Mouse (Mus musculus): ENCODE measurements around the gene Ggct.

The Ggct gene

GRCm38 (mm10) chr6:54992734-54993260 is at the start of gene Ggct:
Ggct (minus strand) TSS chr6:54992950.
- peak; percentile 95 for DNase-seq (ENCODE audit: low read depth)

DNA sequence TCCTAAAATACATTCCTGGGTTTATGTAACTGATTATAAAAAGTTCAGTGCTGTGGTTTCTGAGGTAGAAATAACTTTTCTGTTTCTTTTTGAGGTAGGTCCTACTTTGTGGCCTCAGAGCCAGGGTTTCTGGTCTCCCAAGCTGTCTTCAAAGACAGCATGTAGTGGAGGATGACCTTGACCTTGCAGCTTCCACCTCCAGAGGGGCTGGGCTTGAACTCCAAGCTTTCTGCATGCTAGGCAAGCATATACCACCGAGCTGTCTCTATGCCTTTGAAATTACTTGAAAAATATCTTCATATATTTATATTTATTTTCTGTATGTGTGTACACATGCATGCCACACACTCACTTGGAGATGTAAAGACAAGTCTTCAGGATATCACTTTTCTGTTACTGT is 47.3 kb upstream of the Ggct start:
- DNase-seq (ENCODE audit: low read depth), result no peak

GRCm38 (mm10) chr6:55039446-55039783 is 46.7 kb upstream of the Ggct start:
- DNase-seq (ENCODE audit: low read depth), result no peak

DNA sequence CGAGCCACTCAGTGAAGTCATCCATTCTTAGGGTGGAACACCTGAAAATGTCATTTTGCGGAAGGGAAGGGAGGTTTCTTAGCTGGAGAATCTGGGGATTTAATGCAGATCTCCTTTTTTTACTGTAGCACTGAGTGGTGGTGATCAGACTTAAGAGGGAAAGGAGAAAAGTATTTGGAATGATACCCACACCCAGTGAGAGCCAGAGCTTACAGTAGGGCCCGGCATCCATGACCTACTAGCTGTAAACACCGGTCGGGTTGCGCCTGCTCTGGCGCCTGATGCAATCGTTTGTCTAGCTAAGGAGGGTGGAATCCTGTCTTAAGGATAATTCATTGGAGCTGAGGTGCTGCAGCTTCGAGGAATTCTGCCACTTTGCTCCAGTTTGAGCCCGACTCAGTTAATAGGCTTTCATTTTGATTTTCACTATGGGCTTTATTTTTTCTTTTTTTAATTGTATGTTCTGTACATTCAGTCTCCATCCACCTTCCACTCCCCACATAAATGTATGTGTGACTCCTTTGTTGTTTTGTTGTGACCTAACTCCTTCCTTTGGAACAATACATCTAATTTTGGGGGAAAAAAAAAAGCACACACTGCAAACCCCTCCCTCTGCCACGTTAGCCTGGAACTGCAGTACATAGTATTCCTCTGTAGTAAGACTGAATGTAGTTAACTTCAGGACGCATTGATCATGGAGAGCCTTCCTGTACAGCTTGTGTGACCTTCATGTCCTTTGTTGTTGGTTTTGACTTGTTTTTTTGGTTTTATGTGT is 46.1 kb upstream of the Ggct start:
- DNase-seq (ENCODE audit: low read depth), result peak; percentile 41

DNA sequence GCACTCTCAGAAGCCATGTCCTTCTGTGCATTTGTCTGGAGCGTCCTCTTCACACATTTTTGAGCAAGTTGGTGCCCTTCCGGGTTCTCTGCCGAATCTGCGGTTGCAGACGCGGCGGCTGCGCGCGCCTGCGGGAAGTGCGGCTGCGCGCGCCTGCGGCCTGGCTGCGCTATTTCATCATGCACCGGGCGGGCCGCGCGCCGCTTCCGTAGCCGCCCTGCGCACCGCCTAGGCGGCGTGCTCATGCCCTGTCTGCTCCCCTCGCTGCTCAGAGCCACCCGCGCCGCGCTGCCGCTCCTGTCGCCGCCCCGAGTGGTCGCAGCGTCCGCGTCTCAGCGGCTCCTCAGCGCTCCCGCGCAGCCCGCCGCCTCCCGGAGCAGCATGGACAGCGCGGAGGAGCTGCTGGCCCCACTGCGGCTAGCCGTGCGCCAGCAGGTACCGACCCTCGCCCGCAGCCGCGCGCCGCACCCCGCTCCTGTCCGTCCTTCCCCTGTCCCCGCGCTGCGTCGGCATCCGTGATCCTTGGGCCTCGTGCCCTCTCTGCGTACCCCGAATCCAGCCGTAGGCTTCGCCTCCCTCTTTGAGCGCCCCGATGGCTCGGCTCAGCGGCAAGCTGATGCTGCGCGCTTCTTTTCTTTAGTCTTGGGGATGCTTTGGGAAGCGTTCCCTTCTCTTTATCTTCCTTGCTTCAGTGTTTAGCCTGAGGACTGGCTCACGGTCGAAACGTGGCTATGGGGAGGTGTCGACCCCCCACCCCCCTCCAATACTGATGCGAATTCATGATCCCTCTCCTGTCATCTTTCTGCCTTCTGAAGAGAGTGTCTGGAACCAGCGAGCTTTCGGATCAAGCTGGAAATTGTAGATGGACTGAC is 45.3 kb upstream of the Ggct start, which contains the start of gene Gars:
Gene Gars (plus strand): TSS at position 209 of the 872 bp plus-strand sequence.
- peak; percentile 94 for DNase-seq (ENCODE audit: low read depth)

DNA sequence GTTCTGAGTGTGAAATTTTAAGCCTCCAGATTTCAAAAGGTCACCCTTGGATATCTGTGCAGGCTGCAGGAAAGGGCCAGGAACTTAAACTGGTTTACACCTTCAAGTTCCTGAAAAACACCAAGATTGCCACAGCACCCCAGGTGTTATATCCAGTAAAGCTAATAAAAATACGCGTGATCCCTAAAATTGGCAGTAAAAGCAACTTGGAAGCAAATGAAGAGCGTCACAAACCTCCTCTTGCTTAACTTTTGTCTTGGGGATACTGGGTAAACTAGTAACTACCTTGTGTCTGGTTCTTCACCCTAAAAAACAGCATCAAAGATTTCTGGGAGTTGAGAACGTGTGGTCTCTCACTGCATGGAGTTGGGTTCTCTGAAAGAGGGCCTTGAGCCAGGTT is 44.0 kb upstream of the Ggct start:
- DNase-seq (ENCODE audit: low read depth), result no peak

GRCm38 (mm10) chr6:55027642-55028041 is 34.9 kb upstream of the Ggct start:
- DNase-seq (ENCODE audit: low read depth), result no peak

GRCm38 (mm10) chr6:55021806-55022205 is 29.1 kb upstream of the Ggct start:
- no peak for DNase-seq (ENCODE audit: low read depth)

- no peak for DNase-seq (ENCODE audit: low read depth)
Observed at GRCm38 (mm10) chr6:55018417-55018816, 25.7 kb upstream of the Ggct start.

DNA sequence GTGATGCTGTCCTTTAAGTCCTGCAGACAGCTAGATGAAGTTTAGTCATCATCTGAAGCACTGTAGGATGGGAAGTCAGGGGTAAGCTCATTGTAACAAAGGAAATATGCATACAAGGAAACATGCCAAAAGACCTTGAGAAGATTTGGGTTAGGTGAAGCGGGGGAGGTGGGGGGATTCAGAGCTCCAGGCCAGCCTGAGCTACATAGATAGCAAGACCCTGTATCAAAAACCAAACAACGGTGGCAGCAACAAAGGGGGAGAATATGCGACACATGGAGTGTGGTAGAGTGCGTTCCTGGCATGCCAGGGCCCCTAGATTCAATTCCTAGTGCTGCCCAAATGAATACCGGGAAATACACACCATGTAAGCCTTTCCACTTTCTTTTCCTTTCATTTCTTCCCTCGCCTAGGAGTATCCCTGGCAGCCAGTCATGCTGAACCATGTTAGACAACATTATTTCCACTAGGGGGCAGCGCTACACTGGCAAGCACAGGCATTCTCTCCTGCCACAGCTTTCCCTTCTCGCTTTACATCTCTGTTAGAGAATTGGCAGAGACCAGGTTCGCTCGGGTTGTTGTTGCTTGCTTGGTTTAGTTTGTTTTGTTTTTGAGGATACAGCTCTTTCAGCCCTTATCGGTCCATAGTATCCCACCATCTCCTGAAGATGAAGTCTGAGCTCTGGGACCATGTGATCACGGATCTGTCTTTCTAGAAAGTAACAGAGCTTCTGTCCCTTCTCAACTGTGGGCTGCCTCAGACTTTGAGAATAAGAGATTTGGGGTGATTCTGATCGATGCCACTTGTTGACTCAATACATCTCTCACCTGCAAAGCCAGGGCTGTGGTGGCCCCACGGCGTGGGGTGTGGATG is 24.2 kb upstream of the Ggct start:
- peak; percentile 81 for DNase-seq (ENCODE audit: low read depth)

DNA sequence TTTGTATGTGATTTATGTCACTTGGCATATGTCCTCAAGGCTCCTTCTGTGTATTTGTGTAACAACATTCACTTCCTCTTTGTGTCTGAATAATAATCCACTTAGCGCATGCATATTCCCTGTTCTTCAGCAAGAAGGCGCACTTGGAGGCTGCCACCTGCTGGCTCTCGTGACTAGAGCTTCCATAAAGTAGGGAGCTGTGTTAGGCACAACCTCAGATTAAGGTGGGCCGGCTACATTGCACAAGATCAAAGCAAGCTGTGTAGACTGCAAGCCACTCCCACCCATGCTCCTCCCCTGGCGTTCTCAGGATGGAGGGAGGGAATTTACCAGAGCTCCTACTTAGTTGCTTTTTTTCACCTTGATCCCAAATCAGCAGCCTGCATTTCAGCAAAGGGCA is 23.5 kb upstream of the Ggct start:
- peak; percentile 67 for DNase-seq (ENCODE audit: low read depth)

- DNase-seq (ENCODE audit: low read depth), result no peak
Observed at GRCm38 (mm10) chr6:55014184-55014583, 21.4 kb upstream of the Ggct start.

GRCm38 (mm10) chr6:55012516-55012915 is 19.8 kb upstream of the Ggct start:
- no peak for DNase-seq (ENCODE audit: low read depth)

DNA sequence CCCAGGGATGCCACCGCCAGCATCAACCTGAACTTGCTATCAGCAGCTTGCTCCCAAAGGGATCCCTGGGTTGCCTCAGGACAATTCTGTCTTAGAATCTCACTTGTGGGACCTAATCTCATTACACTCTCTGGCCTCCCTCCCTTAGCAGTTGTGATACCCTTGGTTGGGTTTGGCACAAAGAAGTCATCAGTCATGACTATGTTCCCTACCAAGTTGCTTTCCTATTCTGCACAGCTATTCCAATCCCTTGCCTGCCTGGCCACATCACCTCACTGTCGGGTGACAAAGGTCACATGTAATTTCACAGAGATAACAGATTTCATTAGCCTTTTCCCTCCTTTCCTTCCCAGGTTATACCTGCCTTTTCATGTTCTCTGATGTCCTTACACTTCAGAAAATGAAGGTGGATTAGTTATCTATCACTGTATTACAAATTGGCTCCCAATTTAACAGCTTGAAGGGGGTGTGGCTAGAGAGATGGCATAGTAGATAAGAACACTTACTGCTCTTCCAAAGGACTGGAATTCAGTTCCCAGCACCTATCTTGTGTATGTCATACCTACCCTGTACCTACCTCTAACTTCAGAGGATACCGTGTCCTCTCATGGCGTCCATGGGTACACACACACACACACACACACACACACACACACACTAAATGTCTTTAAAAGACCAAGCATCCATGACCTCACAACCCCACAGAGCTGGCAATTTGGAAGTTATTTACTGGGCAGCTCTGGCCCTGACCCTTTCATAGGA is 17.8 kb upstream of the Ggct start:
- DNase-seq (ENCODE audit: low read depth), result no peak

DNA sequence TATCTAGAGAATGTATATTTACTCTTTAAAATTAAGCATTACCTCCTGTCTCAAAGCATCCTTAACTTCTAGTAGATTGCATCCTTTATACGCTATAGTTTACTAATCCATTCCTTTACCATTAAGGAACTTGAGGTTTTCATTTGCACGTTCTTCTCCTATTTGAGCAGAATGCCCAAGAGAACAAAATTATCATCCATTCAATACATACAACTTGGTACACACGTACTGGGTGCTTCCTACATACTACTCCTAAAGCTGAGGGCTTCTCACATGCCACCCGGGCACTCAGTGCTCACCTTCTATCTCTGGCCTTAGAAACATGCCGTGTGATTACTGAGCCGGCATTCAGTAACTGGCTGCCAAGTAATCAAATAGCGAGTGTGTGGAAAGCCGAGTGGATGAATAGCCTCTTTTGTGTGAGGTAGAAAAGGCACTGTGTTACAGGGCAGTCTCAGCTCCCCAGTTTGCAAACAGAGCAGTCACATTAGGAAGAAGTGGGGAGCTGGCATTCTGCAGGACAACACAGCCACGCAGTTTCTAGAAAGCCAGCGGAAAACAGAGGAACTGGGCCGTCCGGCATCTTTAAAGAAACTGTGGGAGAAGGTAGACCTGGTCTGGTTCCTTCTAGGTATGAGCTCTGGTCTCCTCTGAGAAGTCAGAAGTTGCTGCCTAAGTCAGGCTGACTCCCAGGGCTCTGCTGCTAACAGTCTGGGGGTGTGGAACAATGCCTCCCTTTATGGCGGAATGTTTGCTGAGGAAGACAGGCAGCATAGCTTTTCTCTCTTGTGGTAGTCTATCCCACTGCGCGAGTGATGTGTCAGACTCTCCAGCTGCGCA is 16.9 kb upstream of the Ggct start:
- DNase-seq (ENCODE audit: low read depth), result no peak

GRCm38 (mm10) chr6:55008401-55008800 is 15.7 kb upstream of the Ggct start:
- DNase-seq (ENCODE audit: low read depth), result no peak

GRCm38 (mm10) chr6:55003559-55003958 is 10.8 kb upstream of the Ggct start:
- no peak for DNase-seq (ENCODE audit: low read depth)

DNA sequence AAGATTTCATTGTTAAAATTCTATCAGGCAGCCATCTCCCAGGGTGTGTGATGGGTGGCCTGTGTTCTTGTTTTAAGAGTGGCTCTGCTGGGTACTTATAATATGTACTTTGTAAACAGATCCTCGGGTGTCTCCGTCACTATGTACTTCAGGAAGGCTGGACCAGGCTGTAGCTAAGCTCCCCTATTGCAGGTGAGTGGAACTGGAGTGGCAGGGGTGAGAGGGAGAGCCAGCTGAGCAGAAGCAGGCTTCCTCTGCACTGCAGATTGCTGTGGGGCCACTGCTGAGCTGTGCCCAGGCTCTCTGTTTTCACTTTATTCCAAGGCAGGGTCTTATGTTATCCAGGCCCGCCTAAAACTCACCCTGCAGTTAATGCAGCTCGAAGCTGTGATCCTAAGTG is 9.7 kb upstream of the Ggct start:
- DNase-seq (ENCODE audit: low read depth), result no peak

DNA sequence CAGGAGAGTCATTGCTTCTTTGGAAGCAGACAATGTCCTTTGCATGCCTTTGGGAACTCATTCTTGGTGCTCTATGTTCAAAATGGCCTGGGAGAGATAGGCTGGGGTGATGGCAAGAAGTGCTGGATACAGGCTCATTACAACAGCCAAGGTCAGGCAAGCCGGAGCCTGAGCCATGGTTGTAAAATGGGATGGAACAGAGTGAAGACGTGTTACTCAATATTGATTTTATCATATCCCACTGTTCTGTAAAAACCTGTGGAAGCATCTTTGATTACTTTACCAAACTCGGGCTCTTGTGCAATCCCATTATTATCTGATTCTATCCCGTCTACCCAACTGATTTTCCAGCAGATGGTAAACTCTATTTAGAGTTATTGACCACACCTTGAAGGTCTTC is 8.6 kb upstream of the Ggct start:
- no peak for DNase-seq (ENCODE audit: low read depth)

DNA sequence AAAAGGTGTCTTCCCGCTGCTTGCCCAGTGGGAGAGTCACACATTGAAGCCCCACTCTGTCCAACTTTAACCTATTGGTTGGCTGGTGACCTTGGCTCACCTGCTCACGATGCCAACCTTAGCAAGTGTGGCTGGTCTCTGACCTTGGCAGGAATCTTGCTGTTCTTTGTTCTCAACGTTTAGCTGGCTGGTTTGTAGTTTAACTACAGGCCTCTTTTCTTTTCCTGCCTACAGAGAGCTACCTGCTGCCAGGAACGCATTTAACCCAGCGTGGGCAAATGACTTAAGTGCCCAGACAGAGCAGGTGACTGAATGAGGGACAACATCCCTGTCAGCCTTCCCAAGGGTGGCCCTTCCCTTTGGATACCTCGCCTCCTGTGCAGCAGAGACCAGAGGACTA is 5.0 kb upstream of the Ggct start:
- no peak for DNase-seq (ENCODE audit: low read depth)
